Mouse (Mus musculus): Measurements from ENCODE around the gene Mmp8.
A peak's percentile ranks its signal among the peaks of the same experiment; 100 is the strongest.

Mmp8 gene

DNA sequence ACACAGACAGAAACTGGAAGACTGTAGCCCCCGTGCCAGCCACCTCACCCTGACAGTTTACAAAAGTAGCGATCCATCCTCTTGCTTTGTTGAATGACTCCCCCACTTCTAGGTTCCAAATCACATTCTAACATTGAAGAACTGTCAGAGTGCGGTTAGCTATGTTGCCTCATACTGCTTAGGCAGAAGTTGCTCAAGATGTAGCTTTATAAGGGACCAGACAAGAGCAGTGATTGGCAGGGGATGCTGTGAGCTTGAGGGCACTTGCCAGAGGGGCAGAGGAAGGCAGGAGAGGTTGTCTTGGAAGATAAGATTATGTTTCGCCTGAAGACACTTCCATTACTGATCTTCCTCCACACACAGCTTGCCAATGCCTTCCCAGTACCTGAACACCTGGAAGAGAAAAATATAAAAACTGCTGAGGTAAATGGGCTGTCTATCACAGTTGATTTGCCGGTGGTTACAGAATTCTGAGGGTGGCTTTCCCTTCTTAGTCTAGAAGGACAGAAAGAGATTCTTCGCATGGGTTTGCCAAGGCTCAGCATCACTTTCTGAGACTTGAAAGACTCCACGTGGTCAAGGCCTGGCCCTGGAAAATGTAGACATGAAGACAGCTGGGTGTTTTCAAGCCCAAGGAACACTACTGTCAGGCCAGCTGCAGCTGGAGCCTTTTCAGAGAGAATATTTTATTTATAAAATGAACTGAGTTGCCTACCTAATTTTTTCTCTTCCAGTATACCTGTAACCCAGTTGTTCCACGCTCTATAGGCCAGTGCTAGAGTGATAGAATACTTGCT, at the start of gene Mmp8:
Mmp8 (plus strand) TSS at position 236 of the 797 bp plus-strand sequence.
- no peak for DNase-seq (ENCODE audit: low read depth, low spot score)

DNA sequence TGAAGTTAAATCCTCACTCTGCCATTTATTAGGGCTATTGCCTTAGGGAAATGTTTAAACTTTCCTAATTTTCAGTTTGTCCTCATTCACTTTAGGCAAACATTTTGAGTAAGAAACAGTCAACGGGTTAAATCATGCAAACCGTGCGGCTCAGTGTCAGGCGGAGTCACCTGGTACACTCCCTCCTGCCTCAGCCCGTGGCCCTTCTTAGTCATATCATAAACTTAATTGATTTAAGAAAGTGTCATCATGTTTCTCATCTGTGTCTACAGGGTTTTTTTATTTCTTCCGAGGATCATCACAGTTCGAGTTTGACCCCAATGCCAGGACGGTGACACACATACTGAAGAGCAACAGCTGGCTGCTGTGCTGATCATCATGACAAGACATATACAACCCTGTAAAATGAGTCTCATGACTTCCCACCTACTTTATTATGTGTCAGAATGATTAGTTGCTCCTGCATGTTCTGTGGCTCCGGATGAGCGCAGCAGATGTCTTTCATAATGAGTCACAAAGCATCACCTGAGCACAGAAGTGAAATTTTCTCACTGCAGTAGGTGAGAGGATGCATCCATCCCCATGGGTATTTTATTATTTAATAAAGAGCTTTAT, 48.5 kb upstream of the Mmp8 start:
- no peak for DNase-seq (ENCODE audit: low read depth, low spot score)

DNA sequence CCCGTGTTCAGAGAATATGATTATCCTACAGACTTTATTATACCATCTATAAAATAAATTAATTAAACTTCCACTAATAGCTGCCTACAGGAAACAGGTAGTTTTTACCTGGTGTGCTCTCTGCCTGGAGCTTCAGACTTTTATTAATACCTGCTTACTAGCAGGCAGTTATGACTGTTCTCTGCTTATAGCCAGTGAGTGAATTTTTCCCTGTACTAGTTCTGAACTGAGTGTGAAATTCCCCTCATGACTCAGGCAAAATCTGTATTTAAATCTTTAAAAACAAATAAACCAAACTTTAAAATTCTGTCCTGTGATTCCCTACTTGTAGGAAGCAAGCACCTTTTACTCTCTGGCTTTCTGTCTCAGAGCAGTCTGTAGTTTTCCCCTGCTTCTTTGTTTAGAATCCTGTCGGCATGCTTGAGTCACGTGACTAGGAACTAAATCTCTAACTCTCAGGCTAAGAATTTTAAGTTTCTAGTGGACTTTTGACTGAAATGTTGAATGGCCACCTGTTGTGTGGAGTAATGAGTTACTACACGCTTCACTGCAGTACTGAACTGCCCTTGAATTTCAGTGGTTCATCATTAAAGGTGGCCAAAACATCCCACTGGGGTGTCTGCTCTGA, 40.2 kb upstream of the Mmp8 start:
- DNase-seq (ENCODE audit: low read depth, low spot score) = no peak

DNA sequence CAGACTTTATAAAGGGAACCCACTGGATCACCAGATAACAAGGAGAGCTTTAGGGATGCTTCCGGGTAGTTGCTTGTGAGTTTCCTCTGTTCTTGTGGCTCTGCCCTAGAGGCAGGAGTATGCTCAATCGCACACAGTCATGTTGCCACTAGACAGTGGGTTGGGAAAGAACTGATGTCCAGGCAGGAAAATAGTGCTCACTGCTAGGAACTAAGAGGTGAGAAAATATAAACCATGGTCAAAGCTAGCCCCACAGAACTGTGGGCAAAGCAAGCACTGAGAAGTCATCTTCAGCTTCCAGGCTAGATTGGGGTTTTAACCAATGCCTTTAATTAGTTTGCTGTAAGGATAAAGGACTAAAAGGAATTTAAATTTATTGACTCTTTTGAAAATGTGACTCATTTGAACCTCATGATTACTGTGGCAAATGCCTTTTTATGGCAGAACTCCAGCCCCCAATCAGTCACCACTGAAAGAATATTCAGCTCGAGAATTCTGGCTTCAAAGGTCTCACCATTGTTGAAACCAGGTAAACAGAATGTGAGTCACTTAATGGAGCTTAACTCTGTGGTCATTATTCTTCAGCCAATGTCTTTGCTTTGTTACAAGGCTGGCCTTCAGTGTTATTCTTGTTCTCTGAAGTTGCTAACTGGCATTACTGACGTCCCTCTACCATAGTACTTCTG, 31.9 kb upstream of the Mmp8 start:
- DNase-seq (ENCODE audit: low read depth, low spot score) = peak; percentile 36

DNA sequence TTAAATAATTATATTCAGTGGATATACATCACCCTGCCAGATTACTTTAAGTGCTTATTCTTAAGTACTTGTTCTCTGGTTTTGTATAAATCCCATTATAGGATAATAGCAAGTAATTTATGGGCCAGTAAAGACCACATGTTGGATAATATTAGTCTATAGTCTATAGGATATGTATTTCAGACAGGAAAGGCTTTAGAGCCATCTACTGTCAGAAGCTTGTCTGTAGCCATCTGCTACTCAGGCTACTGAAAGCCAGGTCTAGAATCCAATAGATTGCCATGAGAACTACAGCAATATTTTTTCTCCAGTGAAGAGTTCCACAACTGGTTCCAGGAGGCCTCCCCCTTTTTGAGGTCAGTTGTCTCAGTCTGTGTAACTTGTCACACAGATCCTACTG, 15.5 kb upstream of the Mmp8 start:
- DNase-seq (ENCODE audit: low read depth, low spot score) = no peak

DNA sequence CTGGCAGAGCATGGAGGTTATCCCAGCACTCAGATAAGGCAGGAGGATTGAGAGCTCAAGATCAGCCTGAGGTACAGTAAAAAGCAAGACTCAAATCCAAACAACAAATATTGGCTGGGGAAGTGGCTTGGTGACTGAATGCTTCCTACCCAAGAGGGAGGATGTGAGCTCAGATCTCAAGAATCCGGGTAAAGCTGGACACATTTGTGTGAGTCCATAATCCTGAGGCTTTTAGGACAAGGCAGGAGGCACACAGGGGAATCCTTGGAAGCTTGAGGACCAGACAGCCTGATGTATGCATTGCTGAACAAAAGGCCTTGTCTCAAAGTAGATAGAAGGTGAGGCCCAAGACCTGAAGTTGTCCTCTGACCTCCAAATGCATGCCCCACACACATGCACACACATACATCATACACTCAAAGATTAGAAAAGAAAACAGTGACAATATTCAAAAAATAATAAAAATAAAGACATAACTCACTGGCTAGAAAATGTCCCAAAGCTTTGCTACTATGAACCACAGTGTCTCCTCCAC, 13.3 kb upstream of the Mmp8 start:
- DNase-seq (ENCODE audit: low read depth, low spot score) = peak; percentile 14

DNA sequence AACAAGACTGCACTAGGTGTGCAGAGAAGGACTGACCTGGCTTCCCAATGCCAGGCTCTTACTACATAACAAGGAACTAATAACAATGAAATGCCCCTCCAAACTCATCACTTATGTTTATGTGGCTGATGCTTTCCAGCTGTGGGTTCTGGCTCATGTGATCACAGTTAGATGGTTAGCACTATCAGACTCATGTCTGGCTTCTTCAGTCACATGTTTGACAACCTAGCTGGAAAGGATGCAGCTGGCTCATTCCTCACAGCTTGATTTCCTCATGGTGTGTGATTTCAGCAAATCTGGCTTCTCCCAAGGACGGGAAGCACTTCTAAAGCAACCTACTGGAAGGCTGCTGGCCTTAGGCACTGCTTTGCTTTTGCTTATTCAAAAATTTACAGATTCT, 12.8 kb upstream of the Mmp8 start:
- peak; percentile 56 for DNase-seq (ENCODE audit: low read depth, low spot score)

DNA sequence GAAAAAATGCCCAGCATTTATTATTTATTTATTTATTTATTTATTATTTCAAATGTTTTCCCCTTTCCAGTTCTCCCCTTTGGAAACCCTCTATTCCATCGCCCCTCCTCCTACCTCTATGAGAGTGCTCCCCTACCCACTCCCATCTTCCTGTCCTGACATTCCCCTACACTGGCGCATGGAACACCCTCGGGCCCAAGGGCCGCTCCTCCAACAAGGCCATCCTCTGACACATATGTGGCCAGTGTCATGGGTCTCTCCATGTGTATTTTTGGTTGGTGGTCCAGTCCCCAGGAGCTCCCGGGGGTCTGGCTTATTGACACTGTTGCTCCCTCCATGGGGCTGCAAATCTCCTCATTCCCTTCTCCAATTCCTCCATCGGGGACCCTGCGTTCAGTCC, 12.3 kb upstream of the Mmp8 start:
- no peak for DNase-seq (ENCODE audit: low read depth, low spot score)

DNA sequence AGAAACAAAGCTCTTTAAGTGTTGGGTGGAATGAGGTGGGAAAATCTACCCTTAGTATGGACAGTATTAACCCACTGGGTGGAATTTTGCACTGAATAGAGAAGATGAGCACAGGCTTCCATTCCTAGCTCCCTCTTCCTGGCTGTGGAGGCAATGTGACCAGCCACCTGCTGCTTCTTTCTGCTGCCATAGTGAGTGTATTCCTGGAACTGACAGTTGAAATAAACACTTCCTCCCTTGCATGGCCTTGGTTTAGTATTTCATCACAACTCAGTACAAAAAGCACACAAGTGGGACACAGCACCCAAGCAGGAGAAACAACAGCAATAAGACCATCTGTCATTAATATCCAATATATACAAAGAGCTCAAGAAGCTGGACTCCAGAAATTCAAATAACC, 6.3 kb upstream of the Mmp8 start:
- DNase-seq (ENCODE audit: low read depth, low spot score) = no peak

DNA sequence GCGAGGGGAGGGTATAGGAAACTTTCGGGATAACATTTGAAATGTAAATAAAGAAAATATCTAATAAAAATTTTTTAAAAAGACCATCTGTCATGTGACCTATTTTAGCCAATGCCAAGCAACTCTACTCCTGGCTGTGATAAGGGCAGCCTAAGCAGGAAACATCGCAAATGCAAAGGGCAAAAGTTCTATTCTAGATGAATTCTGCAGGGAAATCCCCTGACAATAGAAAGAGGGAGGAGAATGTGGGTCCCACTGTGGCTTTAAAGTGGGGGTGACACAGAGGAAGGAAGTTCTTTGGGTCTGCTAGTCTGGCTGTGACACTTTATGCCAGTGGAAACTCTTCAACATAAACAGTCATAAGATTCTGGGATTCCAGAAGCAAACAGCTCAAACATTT, 4.7 kb upstream of the Mmp8 start:
- DNase-seq (ENCODE audit: low read depth, low spot score) = no peak

DNA sequence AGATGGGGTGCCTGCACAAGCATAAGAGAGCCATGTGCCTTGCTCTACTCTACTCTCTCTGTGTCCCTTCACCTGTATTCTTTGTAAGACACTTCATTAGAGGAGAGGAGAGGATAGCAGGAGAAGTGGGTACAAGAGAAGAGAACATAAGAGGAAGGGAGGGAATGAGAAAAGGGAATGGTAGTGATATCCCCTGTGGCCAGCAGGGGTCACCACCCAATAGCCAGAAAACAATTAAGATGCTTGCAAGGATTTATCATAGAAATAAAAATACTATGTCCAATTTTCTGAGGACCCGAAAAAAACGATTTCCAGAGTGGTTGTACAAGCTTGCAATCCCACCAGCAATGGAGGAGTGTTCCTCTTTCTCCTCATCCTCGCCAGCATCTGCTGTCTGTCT, 3.9 kb upstream of the Mmp8 start:
- peak; percentile 72 for DNase-seq (ENCODE audit: low read depth, low spot score)

DNA sequence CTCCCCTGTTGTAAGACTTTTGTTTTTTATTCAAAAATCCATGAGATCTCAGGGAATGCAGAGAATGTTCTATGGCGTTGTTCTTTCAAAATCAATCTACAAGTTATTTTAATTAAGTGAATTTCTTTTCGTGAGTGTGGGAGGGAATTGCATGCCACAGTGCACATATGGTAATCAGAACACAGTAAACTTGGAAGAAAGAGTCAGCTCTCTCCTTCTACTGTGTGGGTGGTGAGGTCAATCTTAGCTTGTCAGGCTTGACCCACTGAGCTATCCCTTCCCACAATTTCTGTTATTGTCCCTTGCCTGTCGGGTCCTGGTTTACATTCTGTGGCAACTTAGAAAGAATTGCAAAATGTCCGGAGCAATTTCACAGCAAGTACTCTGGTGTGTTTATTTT, 1.8 kb downstream of the Mmp8 start:
- no peak for DNase-seq (ENCODE audit: low read depth, low spot score)

DNA sequence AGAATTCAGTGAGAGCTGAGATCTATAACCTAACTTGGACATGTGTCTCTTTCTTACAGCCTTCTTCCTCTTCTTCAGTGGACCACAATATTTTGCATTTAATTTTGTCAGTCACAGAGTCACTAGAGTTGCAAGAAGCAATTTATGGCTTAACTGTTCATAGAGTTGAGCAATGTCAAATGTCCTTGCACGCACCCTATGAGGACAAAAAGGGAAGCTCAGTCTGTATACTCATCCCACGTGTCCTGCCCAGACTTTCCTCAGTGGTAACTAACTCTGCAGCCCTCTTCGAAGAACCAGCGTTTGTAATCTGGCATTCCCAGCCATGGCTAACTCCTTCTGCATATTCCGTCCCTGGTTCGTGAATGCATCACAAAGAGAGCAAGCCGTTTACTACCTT, 9.1 kb downstream of the Mmp8 start:
- no peak for DNase-seq (ENCODE audit: low read depth, low spot score)

DNA sequence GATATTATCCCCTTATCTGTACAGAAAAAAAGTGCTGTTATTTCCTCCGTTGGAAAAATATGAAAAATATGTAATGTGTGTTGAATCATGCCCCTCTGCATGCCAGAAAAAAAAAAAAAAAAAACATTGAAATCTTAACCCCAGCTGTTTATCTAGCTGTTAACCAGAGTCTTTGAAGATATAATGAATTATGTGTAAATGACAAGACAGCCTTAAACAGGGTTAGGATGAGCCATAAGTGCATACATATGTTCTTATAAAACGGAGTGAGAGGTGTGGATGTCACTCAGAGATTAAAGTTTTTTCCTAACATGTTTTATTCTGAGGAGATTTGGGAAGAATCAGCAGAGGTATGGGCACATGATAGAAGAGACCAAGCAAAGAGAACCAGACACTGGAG, 9.7 kb downstream of the Mmp8 start:
- DNase-seq (ENCODE audit: low read depth, low spot score) = no peak

DNA sequence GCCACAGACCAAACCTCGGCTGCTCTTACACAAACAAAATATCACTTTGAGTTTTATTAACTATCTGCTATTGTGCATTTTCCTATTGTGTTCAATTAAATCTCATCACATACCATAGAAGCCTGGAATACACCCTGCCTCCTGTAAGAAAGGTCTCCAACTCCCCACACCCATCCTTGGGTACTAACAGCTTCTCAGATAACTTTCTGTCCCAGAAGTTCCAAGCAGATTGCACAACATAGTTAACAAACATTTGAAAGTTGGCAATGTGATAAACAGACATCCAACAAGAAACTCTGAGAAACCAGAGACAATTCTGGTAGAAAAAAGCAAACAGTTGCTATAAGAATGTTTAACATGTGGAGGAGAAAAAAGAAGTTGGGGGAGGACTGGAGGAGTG, 12.2 kb downstream of the Mmp8 start:
- DNase-seq (ENCODE audit: low read depth, low spot score) = no peak

DNA sequence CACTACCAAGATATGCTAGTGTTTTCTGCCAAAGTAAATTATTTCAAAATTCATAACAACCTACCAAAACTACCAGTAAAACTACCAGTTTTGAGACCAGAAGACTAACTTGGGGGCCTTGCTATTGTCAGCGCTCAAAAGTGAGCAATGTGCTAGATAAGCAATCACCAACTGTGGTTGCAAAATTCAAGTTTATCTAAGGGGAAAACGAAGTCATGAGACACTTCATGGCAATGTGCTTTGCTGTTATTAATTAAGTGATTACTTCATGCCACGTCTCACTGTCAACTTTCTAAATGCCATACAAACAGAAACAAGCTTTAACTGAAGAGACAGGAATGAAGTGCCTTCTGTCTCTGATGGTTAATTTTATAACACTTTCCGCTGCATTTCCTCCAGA, 12.9 kb downstream of the Mmp8 start, which contains the start of gene Mmp27:
Mmp27 (plus strand) TSS at position 235 of the 400 bp plus-strand sequence.
- DNase-seq (ENCODE audit: low read depth, low spot score) = no peak

DNA sequence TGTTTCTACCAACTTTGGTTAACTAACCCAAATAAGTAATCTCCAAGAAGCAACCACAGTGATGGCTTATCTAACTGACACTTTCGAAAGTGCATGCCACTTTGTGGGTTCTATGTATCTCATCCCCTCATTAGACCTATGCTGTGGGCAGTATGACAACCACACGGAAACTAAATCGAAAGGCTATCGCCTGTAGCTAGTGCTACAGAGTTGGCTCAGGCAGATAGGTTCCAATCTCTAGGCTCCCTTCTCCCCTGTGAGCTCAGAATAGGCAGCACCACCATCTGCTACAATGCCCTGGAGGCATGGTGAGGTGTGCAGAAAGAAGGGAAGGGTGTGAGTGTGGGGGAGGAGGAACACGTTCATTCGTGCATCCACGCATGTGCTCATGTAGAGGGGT, 13.9 kb downstream of the Mmp8 start:
- DNase-seq (ENCODE audit: low read depth, low spot score) = peak; percentile 52

DNA sequence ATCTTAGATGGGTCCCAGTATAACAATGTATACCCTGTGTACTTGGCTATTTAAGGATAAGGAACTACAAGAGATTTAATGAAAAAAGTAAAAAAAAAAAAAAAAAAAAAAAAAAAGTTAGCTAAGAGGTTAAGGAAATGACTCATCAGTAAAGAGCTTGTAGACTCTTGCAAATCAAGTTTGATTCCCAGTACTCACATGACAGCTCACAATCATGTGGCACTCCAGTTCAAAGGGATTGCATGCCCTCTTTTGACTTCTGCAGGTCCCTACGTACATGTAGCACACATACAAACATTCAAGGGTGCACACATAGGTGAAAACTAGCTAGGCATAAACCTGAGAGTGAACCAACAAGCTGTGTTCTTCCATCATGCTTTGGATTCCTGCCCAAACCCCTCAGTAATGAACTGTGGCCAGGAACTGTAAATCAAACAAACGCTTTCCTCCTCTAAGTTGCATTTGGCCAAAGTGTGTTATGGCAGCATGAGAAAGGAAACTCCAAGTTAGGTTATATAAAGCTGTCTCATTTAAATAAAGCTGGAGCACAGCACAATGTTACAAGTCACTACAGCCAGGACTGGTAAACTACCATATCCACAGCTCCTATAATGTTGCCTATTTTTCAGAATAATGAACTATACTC, 14.5 kb downstream of the Mmp8 start:
- DNase-seq (ENCODE audit: low read depth, low spot score) = peak; percentile 82

DNA sequence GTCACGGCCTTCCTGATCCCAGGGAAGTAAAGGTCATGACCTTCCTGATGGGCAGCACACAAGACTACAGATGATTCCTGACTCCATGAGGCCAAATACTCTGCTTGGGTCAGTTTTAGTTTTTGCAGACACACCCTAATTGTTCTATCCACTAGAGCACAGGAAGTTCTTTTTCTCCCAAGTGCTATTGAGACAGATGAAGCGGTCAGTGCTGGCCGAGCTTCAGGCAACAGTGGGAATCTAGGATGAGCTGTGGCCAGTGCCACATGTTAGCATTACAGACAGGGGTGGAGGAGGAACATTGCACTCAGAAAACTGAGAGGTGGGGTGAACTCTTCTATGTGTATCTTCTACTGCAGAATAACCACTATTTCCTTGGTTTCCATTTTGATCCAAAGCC, 17.3 kb downstream of the Mmp8 start:
- no peak for DNase-seq (ENCODE audit: low read depth, low spot score)

DNA sequence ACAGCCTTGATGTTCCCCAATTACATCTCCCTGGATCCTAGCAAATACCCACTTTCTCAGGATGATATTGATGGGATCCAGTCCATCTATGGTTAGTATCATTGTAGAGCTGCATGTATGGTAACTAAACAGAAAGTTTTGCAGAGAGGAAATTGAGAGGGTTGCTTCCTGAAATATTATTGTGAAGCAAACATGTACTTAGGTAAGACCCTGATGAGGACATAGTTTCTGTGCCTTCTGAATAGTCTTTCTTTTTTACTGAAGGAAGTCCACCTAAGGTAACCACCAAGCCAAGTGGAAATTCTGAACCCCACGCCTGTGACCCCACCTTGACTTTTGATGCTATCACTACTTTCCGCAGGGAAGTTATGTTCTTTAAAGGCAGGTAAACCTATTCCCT, 19.1 kb downstream of the Mmp8 start:
- DNase-seq (ENCODE audit: low read depth, low spot score) = no peak

DNA sequence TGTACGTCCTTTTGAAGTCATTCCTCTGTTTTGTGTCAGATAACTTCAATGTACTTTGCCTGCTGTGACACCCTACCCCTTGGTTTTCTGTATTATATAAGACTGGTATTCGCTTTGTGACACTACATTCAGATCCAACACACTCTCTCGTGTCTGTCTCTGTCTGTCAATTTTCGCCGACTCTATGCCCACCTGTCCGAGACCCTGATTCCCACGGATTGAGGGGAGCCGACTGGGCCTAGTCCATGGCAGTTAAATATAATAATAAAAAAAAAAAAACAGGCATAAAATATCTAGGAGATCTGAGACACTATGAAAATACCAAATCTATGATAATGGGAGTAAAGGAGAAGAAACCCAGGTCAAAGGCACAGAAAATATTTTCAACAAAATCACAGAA, 31.8 kb downstream of the Mmp8 start:
- DNase-seq (ENCODE audit: low read depth, low spot score) = no peak
